Mouse (Mus musculus): ENCODE data around the gene Gabarapl2.
A peak's percentile ranks its signal among the peaks of the same experiment; 100 is the strongest.
"Not testable (repeated sequence)": the region's sequence is repeated elsewhere in the genome, so short reads cannot be mapped to it uniquely, and the experiment has no call there.

Gabarapl2 gene

GRCm38 (mm10) chr8:111937184-111937583 is 3.3 kb upstream of the Gabarapl2 start:
- DNase-seq: no peak

DNA sequence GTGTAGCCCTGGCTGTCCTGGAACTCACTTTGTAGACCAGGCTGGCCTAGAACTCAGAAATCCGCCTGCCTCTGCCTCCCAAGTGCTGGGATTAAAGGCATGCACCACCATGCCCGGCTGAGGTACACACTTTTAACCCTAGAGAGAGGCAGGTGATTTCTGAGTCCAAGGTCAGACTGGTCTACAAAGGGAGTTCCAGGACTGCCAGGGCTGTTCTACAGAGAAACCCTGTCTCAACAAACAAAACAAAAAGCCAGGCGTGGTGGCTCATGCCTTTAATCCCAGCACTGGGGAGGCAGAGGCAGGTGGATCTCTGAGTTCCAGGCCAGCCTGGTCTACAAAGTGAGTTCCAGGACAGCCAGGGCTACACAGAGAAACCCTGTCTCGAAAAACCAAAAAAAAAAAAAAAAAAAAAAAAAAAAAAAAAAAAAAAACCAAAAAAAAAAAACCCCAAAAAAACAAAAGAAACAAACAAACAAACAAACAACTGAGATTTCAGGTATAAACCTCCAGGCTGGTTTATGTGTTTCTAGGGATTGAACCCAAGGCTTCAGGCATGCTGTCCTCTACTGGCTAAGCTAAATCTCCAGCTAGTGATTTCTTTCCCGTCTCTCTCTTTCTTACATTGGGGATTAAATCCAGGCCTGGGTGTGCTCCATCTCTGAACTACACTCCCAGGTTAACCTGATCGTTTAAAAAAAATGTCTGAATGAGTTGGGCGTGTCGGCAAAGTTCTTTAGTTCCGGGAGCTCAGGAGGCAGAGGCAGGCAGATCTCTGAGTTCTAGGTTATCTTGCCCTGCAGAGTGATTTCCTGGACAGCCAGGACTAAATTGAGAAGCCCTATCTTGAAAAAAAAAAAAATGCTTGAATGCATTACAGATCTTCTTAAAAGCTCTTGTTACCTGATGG is 2.2 kb upstream of the Gabarapl2 start:
- DNase-seq: not testable (repeated sequence)

GRCm38 (mm10) chr8:111939516-111940142 is 874 bp upstream of the Gabarapl2 start:
- DNase-seq: peak; percentile 42 to 58

GRCm38 (mm10) chr8:111941101-111941454 is 575 bp downstream of the Gabarapl2 start:
- DNase-seq: peak; percentile 59 to 61

DNA sequence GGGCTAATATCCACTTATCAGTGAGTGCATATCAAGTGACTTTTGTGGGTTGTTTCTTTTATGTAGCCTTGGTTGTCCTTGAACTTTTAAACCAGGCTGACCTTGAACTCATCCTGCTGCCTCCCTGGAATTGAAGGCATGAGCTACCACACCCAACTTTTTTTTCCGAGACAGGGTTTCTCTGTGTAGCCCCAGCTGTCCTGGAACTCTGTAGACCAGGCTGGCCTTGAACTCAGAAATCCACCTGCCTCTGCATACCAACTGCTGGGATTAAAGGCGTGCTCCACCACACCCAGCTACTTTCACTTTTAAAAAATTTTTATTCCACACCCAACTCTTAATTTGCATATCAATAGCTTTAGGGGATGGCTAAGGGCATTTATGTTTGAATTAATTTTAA is 3.0 kb downstream of the Gabarapl2 start:
- no peak for DNase-seq

GRCm38 (mm10) chr8:111947144-111947543 is 6.6 kb downstream of the Gabarapl2 start:
- no peak for DNase-seq

GRCm38 (mm10) chr8:111947954-111948353 is 7.5 kb downstream of the Gabarapl2 start:
- no peak for DNase-seq

DNA sequence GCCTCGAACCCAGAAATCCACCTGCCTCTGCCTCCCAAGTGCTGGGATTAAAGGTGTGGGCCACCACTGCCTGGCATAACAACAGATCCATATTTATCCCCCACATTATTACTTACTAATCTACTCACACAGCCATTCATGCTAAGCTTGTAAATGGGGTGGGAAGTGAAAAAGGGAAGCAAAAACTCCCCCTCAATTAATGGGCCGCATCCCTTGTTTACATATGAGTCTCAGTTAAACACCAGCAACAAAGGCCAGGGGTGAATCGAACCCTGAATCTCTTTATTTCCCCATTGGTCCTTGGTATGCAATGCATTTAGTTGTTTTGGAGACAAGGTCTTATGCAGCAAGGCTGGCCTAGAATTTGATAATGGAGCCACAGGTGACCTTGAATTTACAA is 10.3 kb downstream of the Gabarapl2 start:
- DNase-seq: no peak

- peak in 1 of 2 experiments; percentile 5 for DNase-seq
Measured at GRCm38 (mm10) chr8:111951317-111951716, 10.8 kb downstream of the Gabarapl2 start.

GRCm38 (mm10) chr8:111951936-111952335 is 11.4 kb downstream of the Gabarapl2 start:
- DNase-seq: no peak

DNA sequence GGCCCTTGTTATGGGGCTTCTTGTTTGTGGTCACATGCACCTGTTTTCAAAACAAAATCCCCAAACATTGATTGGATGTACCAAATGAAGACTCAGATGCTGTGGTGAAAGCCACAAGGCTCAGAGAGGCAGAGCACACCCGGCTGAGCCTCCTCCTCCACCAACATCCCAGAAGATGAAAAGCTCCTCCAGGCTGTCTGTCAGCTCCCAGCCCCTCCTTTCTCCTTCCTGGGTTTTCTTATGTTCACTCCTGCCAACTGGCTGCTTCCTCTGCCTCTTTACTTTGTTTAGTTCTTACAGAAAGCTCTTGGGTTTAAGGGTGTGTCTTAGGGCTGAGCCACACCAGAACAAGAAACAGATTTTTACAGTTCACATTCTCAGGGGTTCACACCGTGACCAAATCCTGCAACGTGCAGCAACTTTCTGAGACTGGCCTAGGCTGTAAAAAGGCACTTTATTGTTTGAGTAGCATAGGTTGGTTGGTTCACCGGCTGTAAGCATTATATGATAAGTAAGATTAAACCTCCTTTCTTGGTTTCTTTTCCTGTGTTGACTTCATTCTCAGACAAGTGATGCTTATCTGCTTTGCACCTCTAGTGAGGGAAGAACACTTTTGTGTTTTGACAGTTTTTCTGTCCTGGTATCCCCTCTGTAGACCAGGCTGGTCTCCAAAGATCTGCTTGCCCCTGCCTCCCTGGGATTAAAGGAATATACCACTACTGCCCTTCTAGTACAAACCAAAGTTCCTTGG is 14.5 kb downstream of the Gabarapl2 start:
- no peak for DNase-seq

DNA sequence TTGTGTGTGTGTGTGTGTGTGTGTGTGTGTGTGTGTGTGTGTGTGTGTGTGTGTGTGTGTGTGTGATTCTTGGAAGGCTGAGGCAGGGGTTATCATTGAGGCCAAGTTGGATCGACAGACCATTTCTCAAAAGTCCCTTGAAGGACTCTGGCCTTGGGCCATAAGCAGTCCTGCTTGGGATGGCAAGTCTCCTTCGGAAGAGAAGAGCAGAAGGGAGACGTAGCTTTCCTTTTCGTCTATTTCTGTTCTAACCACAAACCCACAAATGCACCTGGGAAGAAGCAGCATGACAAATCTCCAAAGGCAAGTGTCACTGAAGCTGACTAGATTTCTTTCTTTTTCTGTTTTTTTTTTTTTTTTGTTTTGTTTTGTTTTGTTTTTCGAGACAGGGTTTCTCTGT is 15.4 kb downstream of the Gabarapl2 start:
- DNase-seq: no peak

DNA sequence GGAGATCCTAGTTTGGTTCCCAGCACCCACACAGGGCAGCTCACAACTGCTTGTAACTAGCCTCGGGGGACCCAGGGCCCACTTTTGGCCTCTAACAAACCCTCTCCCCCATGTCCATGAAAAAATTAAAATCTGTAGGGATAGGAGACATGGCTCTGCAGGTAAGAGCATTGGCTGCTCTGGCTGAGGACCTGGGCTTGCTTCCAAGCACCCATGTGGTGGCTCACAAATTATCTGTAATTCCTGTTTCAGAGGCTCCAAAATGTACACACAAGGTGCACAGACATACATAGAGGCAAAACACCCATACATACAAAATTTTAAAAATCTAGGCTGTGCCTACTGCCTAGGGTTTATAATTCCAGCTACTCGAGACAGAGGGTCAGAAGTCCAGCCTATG is 16.7 kb downstream of the Gabarapl2 start:
- no peak for DNase-seq

- DNase-seq: no peak
Measured at GRCm38 (mm10) chr8:111960591-111961321, 20.3 kb downstream of the Gabarapl2 start.

DNA sequence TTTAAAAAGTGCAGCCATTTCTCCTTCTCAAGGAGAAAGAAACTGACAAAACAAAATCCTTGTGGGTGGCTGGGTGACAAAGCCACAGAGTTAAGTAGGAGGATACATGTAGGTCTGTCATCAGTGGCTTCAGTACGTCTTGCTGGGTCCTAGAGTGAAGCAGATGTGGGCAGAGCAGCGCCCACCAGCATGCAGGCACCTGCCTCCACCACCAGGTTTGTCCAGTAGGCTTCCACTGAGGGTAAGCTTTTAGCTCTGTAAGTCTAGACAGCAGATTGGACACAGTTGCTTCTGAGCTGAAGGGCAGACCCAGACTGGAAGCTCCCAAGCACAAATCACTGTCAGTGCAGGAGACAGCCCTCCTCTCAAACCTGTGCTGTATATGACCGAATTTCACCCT is 20.8 kb downstream of the Gabarapl2 start:
- DNase-seq: no peak

GRCm38 (mm10) chr8:111962589-111962988 is 22.1 kb downstream of the Gabarapl2 start:
- DNase-seq: no peak

- no peak for DNase-seq
Measured at GRCm38 (mm10) chr8:111963091-111963490, 22.6 kb downstream of the Gabarapl2 start.

- DNase-seq: no peak
Measured at GRCm38 (mm10) chr8:111963546-111963945, 23.0 kb downstream of the Gabarapl2 start.

DNA sequence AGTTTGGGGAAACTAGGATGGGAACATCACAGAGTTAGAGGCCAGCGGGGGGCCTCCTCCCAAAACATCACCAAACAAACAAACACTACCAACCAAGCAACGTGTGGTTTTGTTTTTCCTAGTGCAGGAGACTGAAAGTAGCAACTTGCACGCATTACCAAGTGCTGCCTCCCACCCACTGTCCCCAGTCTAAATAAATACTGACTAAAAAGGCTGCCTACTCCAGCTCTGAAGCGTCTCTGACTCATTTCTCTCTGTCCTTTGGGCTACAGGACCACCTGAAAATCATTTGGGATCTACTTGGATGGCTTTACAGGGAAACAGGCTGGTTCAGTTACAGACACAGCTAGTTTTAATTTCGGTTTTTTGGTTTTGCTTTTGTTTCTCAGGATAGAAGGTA is 23.8 kb downstream of the Gabarapl2 start:
- DNase-seq: no peak

GRCm38 (mm10) chr8:111964849-111965561 is 24.5 kb downstream of the Gabarapl2 start:
- peak in 1 of 2 experiments; percentile 39 for DNase-seq

DNA sequence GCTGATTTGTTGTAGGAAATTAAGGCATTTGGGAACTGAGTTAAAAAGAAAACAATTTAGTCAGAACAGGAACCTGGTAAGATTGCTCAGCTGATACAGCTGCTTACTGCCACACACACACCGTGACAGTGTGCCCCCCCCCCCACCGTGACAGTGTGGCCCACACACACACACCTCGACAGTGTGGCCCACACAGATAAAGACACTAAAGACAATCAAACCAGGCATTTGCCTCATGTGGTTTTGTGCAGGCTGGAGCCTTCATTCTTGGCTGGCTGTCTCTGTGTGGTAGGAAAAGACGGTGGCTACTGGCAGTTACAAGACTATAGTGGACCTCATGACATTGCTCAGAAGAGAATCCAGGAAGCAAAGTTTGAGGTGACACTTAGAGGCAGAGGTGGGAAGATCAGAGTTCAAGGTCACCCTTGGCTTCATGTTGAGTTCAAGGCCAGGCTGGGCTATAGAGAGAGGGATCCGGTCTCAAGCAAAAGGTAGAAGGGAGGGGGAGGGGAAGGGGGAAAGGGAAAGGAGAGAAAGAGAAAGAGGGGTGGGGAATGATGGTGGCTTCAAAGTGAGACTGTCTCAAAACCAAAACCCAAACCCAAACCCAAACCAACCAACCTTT is 26.9 kb downstream of the Gabarapl2 start:
- no peak for DNase-seq

DNA sequence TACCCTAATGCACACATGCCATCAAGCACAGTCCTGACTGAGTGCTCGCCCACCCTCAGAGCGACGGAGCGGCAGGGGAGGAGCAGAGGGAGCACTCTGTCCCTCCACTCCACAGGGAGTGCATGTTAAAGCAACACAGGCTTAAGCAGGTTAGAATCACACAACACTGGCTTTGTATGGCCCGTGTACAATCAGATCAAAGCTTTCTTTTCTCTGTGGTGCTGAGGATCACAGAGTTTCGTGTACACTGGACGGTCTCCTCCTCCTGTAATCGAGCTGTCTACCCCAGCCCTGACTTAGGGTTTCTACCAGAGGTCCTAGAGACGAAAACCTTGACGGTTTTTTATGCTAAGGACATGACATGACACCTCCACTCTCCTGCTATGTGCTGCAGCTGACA is 28.0 kb downstream of the Gabarapl2 start:
- no peak for DNase-seq
